Mouse (Mus musculus) embryonic fibroblast, embryonic 13.5 days (primary cell): ENCODE measurements around the gene Pard3. TPM values are rescaled to one million over a fixed set of nuclear protein-coding genes. Genes with fewer than 3 reads are reported as not detected.

Experiments
- H3K27ac ChIP-seq: 2 replicates; pipeline ENCODE4 v1.5.1; 2012; ENCODE audit warnings: low read length, control low read depth, inconsistent platforms; ENCODE audit not compliant: insufficient read depth
- H3K4me1 ChIP-seq: 2 replicates; pipeline ENCODE4 v1.6.1; 2011; ENCODE audit warnings: low read length; ENCODE audit not compliant: control insufficient read depth, insufficient read depth
- H3K4me3 ChIP-seq: 2 replicates; pipeline ENCODE4 v1.5.1; 2011; ENCODE audit warnings: mild to moderate bottlenecking, control low read depth, low read length; ENCODE audit not compliant: insufficient read depth
- CTCF ChIP-seq: IDR thresholded peaks from 2 replicates; pipeline ENCODE4 v1.5.1; 2011; ENCODE audit warnings: mild to moderate bottlenecking, control low read depth, low read length, moderate library complexity, borderline replicate concordance; ENCODE audit not compliant: insufficient read depth
- POLR2A ChIP-seq: IDR thresholded peaks from 2 replicates; pipeline ENCODE4 v1.6.1; 2011; ENCODE audit warnings: low read depth, mild to moderate bottlenecking, control low read depth, low read length, moderate library complexity
- polyA plus RNA-seq: library from polyadenylated mRNA; stranded (reverse); fragments of >200 nt; gene quantifications from 2 replicates; pipeline ENCODE4 v1.2.4, GENCODE M21; 2011; ENCODE audit warnings: low read depth; ENCODE audit not compliant: missing spikeins, insufficient read length

Pard3 gene
- polyA plus RNA-seq, 1 experiment, result 34.4 TPM

DNA sequence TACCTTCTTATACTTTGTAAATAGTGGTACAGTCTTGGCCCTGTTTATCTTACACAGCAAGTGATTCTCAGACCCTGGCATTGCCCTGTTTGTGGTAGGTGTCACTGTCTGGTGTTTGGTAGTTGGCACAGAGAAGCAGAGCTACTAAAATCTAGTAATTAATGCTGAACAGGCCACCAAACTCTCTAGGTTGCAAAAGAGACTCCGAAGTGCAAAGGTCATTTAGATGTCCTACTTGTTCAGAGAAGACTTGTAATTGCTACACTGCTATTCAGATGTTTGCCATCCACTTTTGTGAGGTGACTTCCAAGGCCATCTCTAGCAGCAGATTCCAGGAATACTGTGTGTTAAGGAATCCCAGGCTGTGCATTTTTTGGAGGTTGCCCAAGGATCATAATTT is 383.7 kb downstream of the Pard3 start:
- no peaks in the 10 kb centered on the region; the same call in 1 of the 2 replicates for H3K4me1 ChIP-seq
- no peak overlapping the region for H3K4me3 ChIP-seq
- no peak for TF ChIP-seq CTCF
- TF ChIP-seq POLR2A, result no peak
- H3K27ac ChIP-seq, result no peak overlapping the region

DNA sequence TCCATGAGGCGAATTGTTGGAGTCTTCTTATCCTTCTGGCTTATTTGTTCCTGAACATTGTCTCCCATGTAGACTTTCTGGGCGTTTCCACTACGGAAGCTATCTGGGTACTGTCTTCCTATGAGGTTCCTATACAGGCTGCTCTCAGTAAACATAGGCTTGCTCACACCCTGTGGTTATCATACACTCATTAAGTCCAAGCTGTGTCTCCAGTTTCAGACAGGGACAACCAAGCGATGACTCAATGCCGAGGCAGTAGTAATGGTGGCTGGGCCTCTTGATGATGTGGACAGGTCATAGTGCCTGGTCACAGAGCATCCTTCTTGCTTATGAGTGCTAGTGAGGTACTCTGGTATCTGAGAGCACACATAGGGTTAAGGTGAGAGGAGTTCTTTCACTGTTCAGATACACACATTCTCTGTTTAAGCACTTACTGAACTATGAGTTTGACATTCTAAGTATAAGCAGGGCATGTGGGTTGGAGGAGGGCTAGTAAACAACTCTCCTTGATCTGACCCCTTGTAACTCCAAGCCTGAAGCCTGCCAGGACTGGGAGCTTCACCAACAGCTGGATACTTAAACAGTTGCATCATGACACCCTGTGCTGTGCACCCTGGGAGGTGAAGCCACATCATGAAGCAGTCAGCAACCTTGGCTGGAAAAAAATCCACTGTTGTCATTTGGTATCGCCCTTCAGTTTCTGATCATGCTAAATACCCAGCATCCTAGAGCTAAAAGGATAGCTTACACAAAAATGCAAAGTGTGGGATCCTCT is 385.6 kb downstream of the Pard3 start:
- Histone ChIP-seq H3K4me3 (no peak overlapping the region), H3K4me1 (no peaks in the 10 kb centered on the region; the same call in 1 of the 2 replicates), H3K27ac (no peak overlapping the region)
- TF ChIP-seq POLR2A (no peak), CTCF (no peak)

DNA sequence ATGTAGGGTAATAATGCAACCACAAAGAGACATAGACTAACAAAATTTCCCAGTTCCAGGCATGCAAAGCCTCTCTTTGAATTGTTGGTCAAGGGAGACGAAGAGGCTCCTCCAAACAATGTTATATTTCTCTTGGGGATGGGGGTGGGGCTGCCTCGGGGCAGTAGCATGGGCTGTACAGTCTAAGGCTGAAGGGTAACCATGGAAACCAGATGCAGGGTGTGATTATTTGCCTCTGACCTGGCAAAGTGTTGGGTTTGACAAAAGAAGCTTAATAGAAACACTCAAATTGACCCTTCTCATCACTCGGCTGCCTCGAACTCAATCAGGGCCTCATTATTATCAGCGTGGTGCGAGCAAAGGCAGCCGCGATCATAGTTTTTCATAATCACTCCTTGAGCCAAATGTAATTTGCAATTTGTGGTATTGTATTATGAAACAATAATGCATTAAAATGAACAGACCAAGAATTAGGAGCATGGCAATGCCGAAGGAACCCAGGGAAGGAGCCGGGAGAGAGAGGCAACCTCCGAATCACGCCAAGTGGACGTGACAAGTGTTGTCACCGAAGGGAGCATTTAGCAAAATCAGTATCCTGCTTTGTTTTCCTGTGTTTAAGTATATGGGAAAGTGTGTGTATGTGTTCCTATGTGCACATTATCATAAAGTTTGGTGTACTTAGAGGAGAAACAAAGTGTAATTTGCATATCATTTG is 387.4 kb downstream of the Pard3 start:
- no peak for TF ChIP-seq POLR2A
- TF ChIP-seq CTCF, result no peak
- H3K4me1 ChIP-seq, result no peaks in the 10 kb centered on the region; the same call in 1 of the 2 replicates
- no peak overlapping the region for H3K4me3 ChIP-seq
- H3K27ac ChIP-seq, result no peak overlapping the region

- no peak for TF ChIP-seq CTCF
- TF ChIP-seq POLR2A, result no peak
- H3K4me1 ChIP-seq, result no peaks in the 10 kb centered on the region; the same call in 1 of the 2 replicates
- H3K4me3 ChIP-seq, result no peak overlapping the region
These were observed 388.7 kb downstream of the Pard3 start for GRCm38 (mm10) chr8:127452364-127452763.

GRCm38 (mm10) chr8:127457901-127458300 is 394.2 kb downstream of the Pard3 start:
- Histone ChIP-seq H3K4me3 (no peak overlapping the region), H3K4me1 (no peaks in the 10 kb centered on the region), H3K27ac (no peak overlapping the region)
- TF ChIP-seq CTCF, result no peak
- TF ChIP-seq POLR2A, result no peak

More at GRCm38 (mm10) chr8:127452364-127452763, 388.7 kb downstream of the Pard3 start:
- H3K27ac ChIP-seq, result no peak overlapping the region

DNA sequence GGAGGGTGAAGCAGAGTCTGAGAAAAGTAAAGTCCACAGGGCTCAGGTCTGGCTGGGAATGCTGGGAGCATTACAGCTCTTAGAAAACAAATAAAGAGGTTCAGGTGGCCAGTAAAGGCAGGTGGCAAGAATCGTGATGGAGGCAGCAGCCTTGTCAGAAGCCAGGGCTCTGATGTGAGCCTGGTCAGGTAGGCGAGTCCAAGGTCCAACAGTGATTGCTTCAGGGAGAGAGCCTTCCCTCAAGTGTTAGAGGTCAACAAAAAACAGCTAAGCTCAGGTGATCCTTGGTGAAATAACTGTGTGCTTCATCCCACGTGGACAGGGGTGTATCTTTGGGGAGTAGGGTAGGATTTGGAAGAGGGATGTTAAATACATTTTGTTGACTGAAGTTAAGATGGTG is 397.5 kb downstream of the Pard3 start:
- TF ChIP-seq CTCF (no peak), POLR2A (no peak)
- Histone ChIP-seq H3K4me1 (no peaks in the 10 kb centered on the region), H3K4me3 (no peak overlapping the region), H3K27ac (no peak overlapping the region)

DNA sequence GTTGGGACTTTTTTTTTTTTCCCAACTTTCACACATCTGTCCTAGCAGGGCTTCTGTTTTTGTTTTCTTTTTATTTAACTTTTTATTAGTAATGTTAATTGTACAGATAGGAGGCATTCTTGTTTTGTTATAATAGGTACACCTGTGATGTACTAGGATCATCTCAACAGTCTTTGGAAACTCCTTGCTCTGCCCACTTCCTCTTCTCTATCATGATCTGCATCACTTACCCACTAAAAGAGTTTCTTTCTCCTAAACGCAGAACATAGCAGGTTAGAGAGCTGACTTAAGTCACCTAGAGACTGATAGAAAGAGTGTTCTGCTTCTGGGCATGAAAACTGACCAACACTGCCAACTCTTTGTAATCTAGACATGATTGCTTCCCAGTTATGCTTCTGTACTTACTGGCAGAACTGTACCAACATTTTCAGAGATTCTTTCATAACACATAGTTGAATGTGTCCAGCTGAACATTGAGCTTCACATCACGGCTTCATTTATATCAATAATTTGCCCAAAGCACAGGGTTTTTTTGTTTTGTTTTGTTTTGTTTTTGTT is 398.8 kb downstream of the Pard3 start:
- TF ChIP-seq CTCF, result no peak
- TF ChIP-seq POLR2A, result no peak
- H3K4me1 ChIP-seq, result no peaks in the 10 kb centered on the region
- H3K27ac ChIP-seq, result no peak overlapping the region
- H3K4me3 ChIP-seq, result no peak overlapping the region

DNA sequence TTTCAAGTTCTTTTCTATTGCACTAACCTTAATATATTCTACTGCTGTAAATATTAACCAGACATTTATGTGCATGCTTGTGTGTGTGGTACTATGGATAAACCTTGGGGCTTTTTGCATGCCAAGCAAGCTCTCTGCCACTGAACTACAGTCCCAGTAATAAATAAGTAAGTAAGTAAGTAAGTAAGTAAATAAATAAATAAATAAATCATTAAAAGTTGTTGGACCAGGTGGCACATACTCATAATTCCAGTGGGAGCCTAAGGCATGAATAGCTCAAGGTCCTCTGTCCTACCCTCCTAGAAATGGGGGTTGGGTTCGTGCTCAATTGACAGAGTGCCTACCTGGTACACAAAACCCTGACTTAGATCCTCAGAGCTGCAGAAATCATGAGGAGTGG is 400.6 kb downstream of the Pard3 start:
- TF ChIP-seq POLR2A, result no peak
- no peak for TF ChIP-seq CTCF
- Histone ChIP-seq H3K27ac (no peak overlapping the region), H3K4me3 (no peak overlapping the region), H3K4me1 (no peaks in the 10 kb centered on the region)

- Histone ChIP-seq H3K4me3 (no peak overlapping the region), H3K4me1 (0 out of 2 replicates have a peak, but pooled peaks cover 3% of the 10 kb centered on the region), H3K27ac (no peak overlapping the region)
- TF ChIP-seq CTCF, result no peak
- TF ChIP-seq POLR2A, result no peak
These were observed 408.5 kb downstream of the Pard3 start for GRCm38 (mm10) chr8:127472204-127472603.

DNA sequence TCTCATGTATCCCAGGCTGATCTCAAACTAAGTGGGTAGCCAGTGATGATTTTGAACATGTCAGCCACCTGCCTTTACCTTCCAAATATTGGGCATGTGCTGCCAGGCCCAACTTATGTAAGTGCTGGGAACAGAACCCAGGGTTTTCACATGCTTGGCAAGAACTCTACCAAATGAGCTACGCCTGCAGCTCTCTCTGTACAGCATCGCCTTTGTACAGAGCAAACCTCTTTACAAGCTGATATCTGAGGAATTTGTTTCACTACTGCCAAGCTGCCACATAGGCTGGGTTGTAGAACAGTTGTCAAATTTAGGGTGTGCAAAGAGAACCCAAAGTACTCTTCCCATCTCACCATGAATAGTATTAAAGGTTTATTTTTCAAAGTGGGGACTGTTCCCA is 416.3 kb downstream of the Pard3 start:
- no peak overlapping the region for H3K4me3 ChIP-seq
- TF ChIP-seq CTCF (no peak), POLR2A (no peak)
- no peak overlapping the region for H3K27ac ChIP-seq
- no peaks in the 10 kb centered on the region for H3K4me1 ChIP-seq

- Histone ChIP-seq H3K27ac (no peak overlapping the region), H3K4me3 (no peak overlapping the region), H3K4me1 (no peaks in the 10 kb centered on the region)
- no peak for TF ChIP-seq CTCF
- TF ChIP-seq POLR2A, result no peak
These were observed 421.9 kb downstream of the Pard3 start for GRCm38 (mm10) chr8:127485618-127486017.
